ENCODE assay signal across 8 mouse cellular contexts in the genomic region with DNA sequence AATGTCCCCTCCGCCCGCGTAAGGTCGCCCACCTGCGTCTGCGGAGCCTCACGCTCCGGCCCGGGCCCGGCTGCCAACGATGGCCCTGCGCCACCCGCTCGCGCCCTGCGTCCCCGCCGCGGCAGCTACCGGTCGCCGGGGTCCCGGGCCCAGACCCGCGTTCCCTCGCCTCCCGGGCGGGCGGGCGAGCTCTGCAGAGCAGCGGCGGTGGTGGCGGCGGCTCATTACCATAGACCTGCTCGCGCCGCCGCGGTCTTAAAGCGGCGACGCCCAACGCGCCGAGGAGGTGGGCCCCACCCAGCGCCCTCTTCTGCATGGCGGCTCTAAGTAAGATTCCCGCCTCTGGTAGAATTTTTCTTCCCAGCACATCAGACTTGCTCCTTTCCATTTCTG. TPM values are rescaled to one million over a fixed set of nuclear protein-coding genes. Genes with fewer than 3 reads are reported as not detected.
A peak's percentile ranks its signal among the peaks of the same experiment; 100 is the strongest.
DNase-seq lines count a peak whose midpoint lies in the region; ATAC-seq and TF ChIP-seq lines count a peak whose summit lies in the region.

No protein-coding gene starts in this region.

- H3K9ac ChIP-seq in embryonic facial prominence, embryonic 15.5 days: peak overlapping the region; percentile 62
- peak overlapping the region; percentile 62 for H3K9ac ChIP-seq in limb, embryonic 14.5 days (ENCODE audit: low read depth, low read length, severe bottlenecking)
- H3K9ac ChIP-seq in midbrain, embryonic 15.5 days: peak overlapping the region; percentile 87

- peak overlapping the region; percentile 98 for H3K4me2 ChIP-seq in embryonic facial prominence, embryonic 15.5 days (replicated peaks)
- peak overlapping the region; percentile 99 for H3K4me2 ChIP-seq in limb, embryonic 14.5 days (replicated peaks; ENCODE audit: low read depth, low read length, severe bottlenecking)
- H3K4me2 ChIP-seq in midbrain, embryonic 15.5 days: peak overlapping the region; percentile 83

- peak overlapping the region; percentile 49 for H3K27ac ChIP-seq in embryonic facial prominence, embryonic 15.5 days (replicated peaks)
- peak overlapping the region; percentile 85 for H3K27ac ChIP-seq in heart, embryonic 10.5 days
- H3K27ac ChIP-seq in limb, embryonic 14.5 days (replicated peaks; ENCODE audit: low read depth, low read length): no peak overlapping the region
- peak overlapping the region; percentile 93 for H3K27ac ChIP-seq in midbrain, embryonic 15.5 days

- TF ChIP-seq POLR2A in limb, embryonic 14.5 days (IDR thresholded peaks at IDR 0.05; ENCODE audit: borderline replicate concordance, extremely low read depth, insufficient read depth, insufficient read length): no peak

- WGBS in embryonic facial prominence, embryonic 15.5 days: under 1% methylated on average over 48 of the region's 48 CpGs
- WGBS in heart, embryonic 10.5 days: under 1% methylated on average over 48 of the region's 48 CpGs
- under 1% methylated on average over 48 of the region's 48 CpGs for WGBS in limb, embryonic 14.5 days
- under 1% methylated on average over 48 of the region's 48 CpGs for WGBS in midbrain, embryonic 15.5 days

- H3K9me3 ChIP-seq in embryonic facial prominence, embryonic 15.5 days (replicated peaks): 0 out of 2 replicates have a peak, but pooled peaks cover 13% of the 10 kb centered on the region
- H3K9me3 ChIP-seq in heart, embryonic 10.5 days: no peaks in the 10 kb centered on the region
- peaks cover 15% of the 10 kb centered on the region for H3K9me3 ChIP-seq in limb, embryonic 14.5 days (ENCODE audit: control insufficient read depth, low read length)
- H3K9me3 ChIP-seq in midbrain, embryonic 15.5 days: no peaks in the 10 kb centered on the region

- H3K4me3 ChIP-seq in embryonic facial prominence, embryonic 15.5 days (replicated peaks): peak overlapping the region; percentile 70
- peak overlapping the region; percentile 78 for H3K4me3 ChIP-seq in heart, embryonic 10.5 days
- peak overlapping the region; percentile 69 for H3K4me3 ChIP-seq in limb, embryonic 14.5 days (replicated peaks; ENCODE audit: low read length)
- H3K4me3 ChIP-seq in midbrain, embryonic 15.5 days: peak overlapping the region; percentile 75

- DNase-seq in ovary, adult 18-20 months (ENCODE audit: low spot score): peak; percentile 56
- no peak for DNase-seq in ovary, postnatal 10 days (ENCODE audit: low spot score)
- no peak for DNase-seq in heart, embryonic 10.5 days (ENCODE audit: low spot score)
- DNase-seq in kidney, adult 9 months: peak; percentile 77
- DNase-seq in limb, embryonic 14.5 days (ENCODE audit: low spot score): peak; percentile 93
- DNase-seq in spleen, postnatal 14 days (ENCODE audit: low spot score in 2 of 2): peak; percentile 48 to 58

- peaks cover 8% of the 10 kb centered on the region; the same call in 1 of the 2 replicates for H3K27me3 ChIP-seq in embryonic facial prominence, embryonic 15.5 days
- peaks cover 46% of the 10 kb centered on the region for H3K27me3 ChIP-seq in heart, embryonic 10.5 days (ENCODE audit: insufficient read depth, poor library complexity, severe bottlenecking)
- 0 out of 2 replicates have a peak, but pooled peaks cover 10% of the 10 kb centered on the region for H3K27me3 ChIP-seq in limb, embryonic 14.5 days (ENCODE audit: control insufficient read depth, insufficient read depth, low read length)
- no peaks in the 10 kb centered on the region for H3K27me3 ChIP-seq in midbrain, embryonic 15.5 days (replicated peaks)

- peaks cover 20% of the 10 kb centered on the region for H3K36me3 ChIP-seq in embryonic facial prominence, embryonic 15.5 days
- H3K36me3 ChIP-seq in heart, embryonic 10.5 days: peaks cover 20% of the 10 kb centered on the region
- peaks cover 25% of the 10 kb centered on the region for H3K36me3 ChIP-seq in limb, embryonic 14.5 days (ENCODE audit: control insufficient read depth, insufficient read depth, low read length)
- peaks cover 19% of the 10 kb centered on the region for H3K36me3 ChIP-seq in midbrain, embryonic 15.5 days (replicated peaks)

- peaks cover 23% of the 10 kb centered on the region for H3K4me1 ChIP-seq in embryonic facial prominence, embryonic 15.5 days
- H3K4me1 ChIP-seq in heart, embryonic 10.5 days: peaks cover 26% of the 10 kb centered on the region
- peaks cover 10% of the 10 kb centered on the region; the same call in 1 of the 2 replicates for H3K4me1 ChIP-seq in limb, embryonic 14.5 days (ENCODE audit: control insufficient read depth, insufficient read depth, low read length)
- H3K4me1 ChIP-seq in midbrain, embryonic 15.5 days: peaks cover 36% of the 10 kb centered on the region

- peak; percentile 84 for ATAC-seq in embryonic facial prominence, embryonic 15.5 days (ENCODE audit: insufficient number of reproducible peaks, low FRiP score, low TSS enrichment, low read depth)
- ATAC-seq in limb, embryonic 14.5 days (ENCODE audit: low FRiP score, low read depth): peak; percentile 89
- ATAC-seq in midbrain, embryonic 15.5 days (replicated peaks): peak; percentile 88

RNA-seq across cellular contexts. Expression of a gene that starts 0.5 kb away (rescaled TPM):
- 20.1 and 20.7 TPM in 2 replicates for polyA plus RNA-seq in embryonic facial prominence, embryonic 15.5 days (2015; fragmentation: Nextera tagmentation; extraction: Ambion mirVana)
- 2.7 and 2.8 TPM in 2 replicates for polyA plus RNA-seq in heart, embryonic 10.5 days (2016; fragmentation: Nextera tagmentation; extraction: Ambion mirVana)
- 18.9 and 23.3 TPM in 2 replicates for polyA plus RNA-seq in limb, embryonic 14.5 days (2012; rRNA removed)
- polyA plus RNA-seq in limb, embryonic 14.5 days (2014; fragmentation: Nextera tagmentation; extraction: Ambion mirVana): 10.5 and 15.5 TPM in 2 replicates
- 38.5 and 43.3 TPM in 2 replicates for polyA plus RNA-seq in midbrain, embryonic 15.5 days (2015; fragmentation: Nextera tagmentation; extraction: Ambion mirVana)

RNA-seq across cellular contexts. Expression of a gene that starts 29.2 kb away (rescaled TPM):
- polyA plus RNA-seq in embryonic facial prominence, embryonic 15.5 days (2015; fragmentation: Nextera tagmentation; extraction: Ambion mirVana): 117 and 120 TPM in 2 replicates
- polyA plus RNA-seq in heart, embryonic 10.5 days (2016; fragmentation: Nextera tagmentation; extraction: Ambion mirVana): 106 and 130 TPM in 2 replicates
- 52.4 and 80.2 TPM in 2 replicates for polyA plus RNA-seq in limb, embryonic 14.5 days (2012; rRNA removed)
- polyA plus RNA-seq in limb, embryonic 14.5 days (2014; fragmentation: Nextera tagmentation; extraction: Ambion mirVana): 108 and 118 TPM in 2 replicates
- polyA plus RNA-seq in midbrain, embryonic 15.5 days (2015; fragmentation: Nextera tagmentation; extraction: Ambion mirVana): 209 and 212 TPM in 2 replicates

RNA-seq across cellular contexts. Expression of a gene that starts 32.2 kb away (rescaled TPM):
- polyA plus RNA-seq in embryonic facial prominence, embryonic 15.5 days (2015; fragmentation: Nextera tagmentation; extraction: Ambion mirVana): 41.7 TPM in 2 replicates
- polyA plus RNA-seq in heart, embryonic 10.5 days (2016; fragmentation: Nextera tagmentation; extraction: Ambion mirVana): 44.0 and 57.6 TPM in 2 replicates
- 86.7 and 91.5 TPM in 2 replicates for polyA plus RNA-seq in limb, embryonic 14.5 days (2012; rRNA removed)
- polyA plus RNA-seq in limb, embryonic 14.5 days (2014; fragmentation: Nextera tagmentation; extraction: Ambion mirVana): 38.0 and 39.1 TPM in 2 replicates
- polyA plus RNA-seq in midbrain, embryonic 15.5 days (2015; fragmentation: Nextera tagmentation; extraction: Ambion mirVana): 7.7 and 8.8 TPM in 2 replicates

RNA-seq across cellular contexts. Expression of a gene that starts 51.1 kb away (rescaled TPM):
- 0.12 TPM in 1 of 2 replicates, not detected in the other for polyA plus RNA-seq in embryonic facial prominence, embryonic 15.5 days (2015; fragmentation: Nextera tagmentation; extraction: Ambion mirVana)
- 60.0 and 65.8 TPM in 2 replicates for polyA plus RNA-seq in heart, embryonic 10.5 days (2016; fragmentation: Nextera tagmentation; extraction: Ambion mirVana)
- polyA plus RNA-seq in limb, embryonic 14.5 days (2012; rRNA removed): not detected in 2 replicates
- not detected in 2 replicates for polyA plus RNA-seq in limb, embryonic 14.5 days (2014; fragmentation: Nextera tagmentation; extraction: Ambion mirVana)
- not detected in 2 replicates for polyA plus RNA-seq in midbrain, embryonic 15.5 days (2015; fragmentation: Nextera tagmentation; extraction: Ambion mirVana)

Comparison
In these comparisons a context has a peak if more than half of its experiments do, and no peak if none do; other contexts are left out.
1. DNase-seq: peak in ovary, adult 18-20 months (single experiment), kidney, adult 9 months (single experiment), limb, embryonic 14.5 days (single experiment) and spleen, postnatal 14 days (2 of 2); none in ovary, postnatal 10 days (single experiment) and heart, embryonic 10.5 days (single experiment).
2. Peak in every context shown above with its lines, with median percentiles within 50 percentile points of each other: ATAC-seq, H3K4me2 ChIP-seq, H3K4me3 ChIP-seq and H3K9ac ChIP-seq.